Mouse (Mus musculus) limb, embryonic 11.5 days (tissue): Measurements from ENCODE around the gene Olfr1423. TPM values are rescaled to one million over a fixed set of nuclear protein-coding genes. Genes with fewer than 3 reads are reported as not detected.
A peak's percentile ranks its signal among the peaks of the same experiment; 100 is the strongest.

ENCODE experiments used
- ATAC-seq: fragments of 200-750 bp; cut with Nextera tagmentation; 2 replicates; pipeline ENCODE4 v1.8.0; 2017; ENCODE audit warnings: low read depth; ENCODE audit not compliant: insufficient number of reproducible peaks, low FRiP score, low TSS enrichment
- DNase-seq: peaks from one replicate; pipeline ENCODE4 v3.0.0-alpha.2; 2015; ENCODE audit warnings: low spot score
- H3K27ac ChIP-seq: fragments of 300-500 bp; sonication (generic); replicated peaks from 2 replicates; pipeline ENCODE4 v1.5.1; 2014; ENCODE audit warnings: low read depth, mild to moderate bottlenecking, low read length
- H3K27me3 ChIP-seq: fragments of 300-500 bp; sonication (generic); 2 replicates; pipeline ENCODE4 v1.6.1; 2014; ENCODE audit warnings: mild to moderate bottlenecking, low read length, mixed read lengths; ENCODE audit not compliant: control insufficient read depth, insufficient read depth
- H3K36me3 ChIP-seq: fragments of 300-500 bp; sonication (generic); 2 replicates; pipeline ENCODE4 v1.6.1; 2014; ENCODE audit warnings: mild to moderate bottlenecking, low read length, moderate library complexity, mixed read lengths; ENCODE audit not compliant: control insufficient read depth, insufficient read depth
- H3K4me1 ChIP-seq: fragments of 300-500 bp; sonication (generic); 2 replicates; pipeline ENCODE4 v1.6.1; 2014; ENCODE audit warnings: low read length, mixed read lengths; ENCODE audit not compliant: control insufficient read depth, insufficient read depth
- H3K4me2 ChIP-seq: fragments of 300-500 bp; sonication (generic); 2 replicates; pipeline ENCODE4 v1.6.1; 2014; ENCODE audit warnings: low read depth, mild to moderate bottlenecking, moderate library complexity; ENCODE audit not compliant: severe bottlenecking
- H3K4me3 ChIP-seq: fragments of 300-500 bp; sonication (generic); 2 replicates; pipeline ENCODE4 v1.5.1; 2014; ENCODE audit warnings: low read depth, low read length
- H3K9ac ChIP-seq: fragments of 300-500 bp; sonication (generic); 2 replicates; pipeline ENCODE4 v1.6.1; 2014; ENCODE audit warnings: mild to moderate bottlenecking, low read length
- H3K9me3 ChIP-seq: fragments of 300-500 bp; sonication (generic); 2 replicates; pipeline ENCODE4 v1.6.1; 2016; ENCODE audit warnings: low read length; ENCODE audit not compliant: control insufficient read depth
- WGBS: fragments of 180-500 bp; shearing (Covaris S2); extraction: QIAGEN DNeasy Blood & Tissue Kit; methylation state at CpG from one replicate; pipeline ENCODE4 v1.1.7; 2014; 5-methylcytosine and 5-hydroxymethylcytosine counted together
- polyA plus RNA-seq: library from polyadenylated mRNA; unstranded; fragments of >200 nt; fragmentation: Nextera tagmentation; extraction: Ambion mirVana; gene quantifications from 2 replicates; pipeline ENCODE4 v1.2.1, GENCODE M21; 2014

Olfr1423 gene
- polyA plus RNA-seq, 1 experiment from 2014 or later, result not detected

DNA sequence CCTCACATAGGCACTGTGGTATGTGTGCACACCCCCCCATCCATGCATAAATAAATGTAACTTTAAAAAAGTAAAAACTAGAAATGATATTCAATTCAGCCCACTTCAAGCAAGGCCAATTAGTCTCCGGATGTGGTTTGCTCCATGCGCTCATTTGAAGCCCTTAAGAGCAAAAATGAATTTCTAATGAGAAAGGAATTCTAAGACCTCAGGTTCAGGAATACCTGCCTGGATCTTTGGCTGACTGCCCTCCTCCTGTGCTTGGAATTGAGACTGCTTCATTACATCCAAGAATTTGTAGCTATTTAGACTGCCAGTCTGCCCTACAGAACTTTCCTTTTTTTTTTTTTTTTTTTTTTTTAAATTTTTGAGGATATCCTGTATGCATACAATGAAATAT lies 37.5 kb downstream of the Olfr1423 start:
- Histone ChIP-seq H3K4me3 (no peak overlapping the region), H3K9ac (no peak overlapping the region), H3K4me1 (no peaks in the 10 kb centered on the region), H3K27ac (no peak overlapping the region), H3K36me3 (no peaks in the 10 kb centered on the region), H3K27me3 (no peaks in the 10 kb centered on the region), H3K4me2 (no peak overlapping the region), H3K9me3 (no peaks in the 10 kb centered on the region)
- 91% methylated on average over 2 of the region's 2 CpGs for WGBS
- DNase-seq (no peak), ATAC-seq (no peak)

DNA sequence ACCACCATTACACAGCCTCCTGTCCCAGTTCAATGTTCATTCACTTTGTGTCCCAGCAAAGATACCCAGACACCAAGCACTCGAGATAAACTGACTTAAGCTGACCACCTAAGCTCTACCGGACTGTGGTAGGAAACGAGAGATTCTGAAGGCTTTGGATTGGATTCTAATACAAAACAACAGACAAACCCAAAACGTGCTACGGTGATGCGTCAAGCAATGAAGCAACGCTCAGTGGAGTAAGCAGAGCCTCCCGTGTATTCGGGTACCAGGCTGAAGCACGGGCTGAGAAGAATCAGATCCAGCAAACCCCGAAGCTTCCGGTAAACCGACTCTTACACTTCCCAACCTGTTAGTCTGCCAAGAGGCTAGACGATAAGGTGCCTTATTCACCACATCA lies 38.3 kb downstream of the Olfr1423 start:
- no peak overlapping the region for H3K27ac ChIP-seq
- 44% methylated on average over 14 of the region's 14 CpGs for WGBS
- H3K4me1 ChIP-seq, result no peaks in the 10 kb centered on the region
- H3K4me2 ChIP-seq, result peak overlapping the region; percentile 30; the same call in 1 of the 2 replicates
- no peak for ATAC-seq
- no peaks in the 10 kb centered on the region for H3K9me3 ChIP-seq
- no peak overlapping the region for H3K4me3 ChIP-seq
- H3K9ac ChIP-seq, result no peak overlapping the region
- H3K27me3 ChIP-seq, result no peaks in the 10 kb centered on the region
- no peak for DNase-seq
- H3K36me3 ChIP-seq, result no peaks in the 10 kb centered on the region

DNA sequence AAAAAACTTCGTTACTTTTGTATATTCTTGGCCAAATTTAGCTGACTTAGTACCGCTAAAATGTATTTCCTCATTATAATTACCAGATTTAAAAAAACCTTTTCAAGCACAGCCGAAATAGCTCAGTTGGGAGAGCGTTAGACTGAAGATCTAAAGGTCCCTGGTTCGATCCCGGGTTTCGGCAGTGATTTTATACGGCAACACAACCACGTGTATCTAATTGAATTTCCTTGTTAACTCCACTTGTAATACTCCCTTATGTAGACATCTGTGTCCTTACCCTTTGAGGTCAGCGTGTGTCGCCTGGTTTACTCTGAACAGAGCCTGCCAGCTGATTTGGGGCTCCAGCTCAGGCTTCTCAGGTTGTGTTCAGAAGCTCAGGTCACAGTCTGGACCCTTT lies 39.0 kb downstream of the Olfr1423 start:
- Histone ChIP-seq H3K4me1 (no peaks in the 10 kb centered on the region), H3K4me2 (peak overlapping the region; percentile 30; the same call in 1 of the 2 replicates), H3K4me3 (no peak overlapping the region), H3K9me3 (no peaks in the 10 kb centered on the region), H3K27ac (no peak overlapping the region), H3K36me3 (no peaks in the 10 kb centered on the region), H3K27me3 (no peaks in the 10 kb centered on the region), H3K9ac (no peak overlapping the region)
- 2% methylated on average over 11 of the region's 11 CpGs for WGBS
- peak; percentile 38; the same call in 1 of the 2 replicates for ATAC-seq
- peak; percentile 85 for DNase-seq

DNA sequence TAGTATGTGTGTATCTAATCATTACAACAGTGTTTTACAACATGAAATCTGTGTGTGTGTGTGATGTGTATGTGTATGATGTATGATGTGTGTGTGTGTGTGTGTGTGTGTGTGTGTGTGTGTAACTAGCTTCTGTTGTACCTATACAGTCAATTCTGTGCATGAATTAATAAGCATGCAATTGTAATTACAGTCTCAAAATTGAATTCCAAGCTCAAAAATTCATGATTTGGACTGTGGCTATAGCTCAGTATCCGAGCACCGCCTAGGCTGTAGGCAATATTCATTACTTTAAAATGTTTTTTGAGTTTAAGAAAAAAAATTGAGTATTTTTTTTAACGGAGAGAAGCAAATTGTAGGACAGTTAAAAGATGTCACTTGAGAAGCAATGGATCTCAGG lies 39.4 kb downstream of the Olfr1423 start:
- Histone ChIP-seq H3K27ac (no peak overlapping the region), H3K36me3 (no peaks in the 10 kb centered on the region), H3K4me2 (no peak overlapping the region), H3K4me1 (no peaks in the 10 kb centered on the region), H3K9ac (no peak overlapping the region), H3K27me3 (no peaks in the 10 kb centered on the region), H3K9me3 (no peaks in the 10 kb centered on the region), H3K4me3 (no peak overlapping the region)
- no peak for DNase-seq
- no peak for ATAC-seq
- 22% methylated on average over 3 of the region's 3 CpGs for WGBS

DNA sequence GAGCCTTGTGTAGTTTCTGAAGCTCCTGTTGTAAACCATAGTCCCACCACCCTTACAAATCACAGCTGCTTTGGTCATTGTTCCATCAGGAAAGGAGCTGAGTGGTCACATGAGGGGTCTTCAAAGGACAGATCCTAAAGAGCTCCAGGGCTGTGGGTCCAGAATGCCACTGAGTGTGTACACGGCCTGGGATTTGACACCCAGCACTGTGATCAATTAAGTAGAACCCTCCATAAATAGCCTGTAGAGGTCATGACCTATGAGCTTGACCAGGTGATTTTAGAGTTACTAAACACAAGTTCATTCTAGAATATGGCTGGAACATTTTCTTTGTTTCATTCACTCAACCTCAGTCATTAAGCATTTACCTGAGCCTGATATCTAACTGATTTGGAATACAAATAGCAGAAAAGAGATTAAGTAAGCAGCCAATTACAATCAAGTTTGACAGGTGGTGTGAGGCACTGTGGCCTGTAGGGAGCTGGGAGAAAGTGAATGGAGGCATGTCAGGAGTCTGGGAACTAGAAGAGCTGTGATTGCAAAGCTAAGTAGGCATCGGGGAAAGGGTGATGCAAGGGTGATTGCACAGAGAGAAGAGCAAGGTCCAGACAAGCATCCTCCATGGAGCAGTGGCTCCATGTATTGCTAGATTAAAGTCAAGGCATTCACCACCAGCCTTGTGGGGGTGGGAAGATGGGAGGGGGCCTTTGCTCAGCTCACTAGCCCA lies 45.2 kb downstream of the Olfr1423 start:
- no peak for ATAC-seq
- Histone ChIP-seq H3K27me3 (no peaks in the 10 kb centered on the region), H3K4me2 (no peak overlapping the region), H3K36me3 (peaks cover 7% of the 10 kb centered on the region), H3K27ac (no peak overlapping the region), H3K4me1 (no peaks in the 10 kb centered on the region), H3K9ac (no peak overlapping the region), H3K4me3 (no peak overlapping the region), H3K9me3 (no peaks in the 10 kb centered on the region)
- WGBS, result 50% methylated on average over 2 of the region's 2 CpGs
- no peak for DNase-seq

DNA sequence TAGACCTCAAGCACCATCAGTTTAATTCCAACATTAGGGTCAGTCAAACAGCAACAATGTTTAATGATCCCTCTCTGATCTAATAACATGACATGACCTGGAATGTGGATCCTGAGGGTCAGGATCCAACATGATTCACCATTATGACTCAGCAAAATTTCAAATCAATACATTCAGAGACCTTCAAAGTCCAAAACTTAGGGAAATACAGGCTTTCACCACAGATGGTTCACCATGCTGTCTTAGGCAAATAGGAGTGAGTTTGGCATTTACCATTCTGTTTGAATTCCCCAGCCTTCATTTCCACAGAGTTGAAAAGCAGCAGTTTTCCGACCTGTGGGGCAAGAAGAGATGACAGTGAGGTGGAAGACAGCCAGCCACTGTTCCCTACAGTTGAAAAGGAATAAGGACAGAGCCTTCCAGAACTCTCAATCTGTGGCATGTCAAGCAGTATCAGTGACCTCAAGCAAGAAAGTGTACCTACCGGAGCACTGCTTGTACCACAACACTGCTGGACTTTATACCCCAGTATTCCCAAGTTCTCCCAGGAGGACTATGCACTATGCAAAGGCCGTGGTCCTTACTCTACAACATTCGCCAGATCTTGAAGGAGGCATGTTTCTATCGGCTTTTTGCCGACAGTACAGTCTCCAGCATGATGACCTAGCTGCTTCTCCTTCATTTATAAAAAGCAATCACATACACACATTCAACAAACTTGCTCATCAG lies 46.2 kb downstream of the Olfr1423 start:
- no peak overlapping the region for H3K9ac ChIP-seq
- H3K36me3 ChIP-seq, result peaks cover 9% of the 10 kb centered on the region
- H3K4me3 ChIP-seq, result no peak overlapping the region
- no peak overlapping the region for H3K27ac ChIP-seq
- DNase-seq (no peak), ATAC-seq (no peak)
- no peaks in the 10 kb centered on the region for H3K27me3 ChIP-seq
- no peaks in the 10 kb centered on the region for H3K9me3 ChIP-seq
- H3K4me2 ChIP-seq, result no peak overlapping the region
- WGBS, result 89% methylated on average over 6 of the region's 6 CpGs
- H3K4me1 ChIP-seq, result no peaks in the 10 kb centered on the region

DNA sequence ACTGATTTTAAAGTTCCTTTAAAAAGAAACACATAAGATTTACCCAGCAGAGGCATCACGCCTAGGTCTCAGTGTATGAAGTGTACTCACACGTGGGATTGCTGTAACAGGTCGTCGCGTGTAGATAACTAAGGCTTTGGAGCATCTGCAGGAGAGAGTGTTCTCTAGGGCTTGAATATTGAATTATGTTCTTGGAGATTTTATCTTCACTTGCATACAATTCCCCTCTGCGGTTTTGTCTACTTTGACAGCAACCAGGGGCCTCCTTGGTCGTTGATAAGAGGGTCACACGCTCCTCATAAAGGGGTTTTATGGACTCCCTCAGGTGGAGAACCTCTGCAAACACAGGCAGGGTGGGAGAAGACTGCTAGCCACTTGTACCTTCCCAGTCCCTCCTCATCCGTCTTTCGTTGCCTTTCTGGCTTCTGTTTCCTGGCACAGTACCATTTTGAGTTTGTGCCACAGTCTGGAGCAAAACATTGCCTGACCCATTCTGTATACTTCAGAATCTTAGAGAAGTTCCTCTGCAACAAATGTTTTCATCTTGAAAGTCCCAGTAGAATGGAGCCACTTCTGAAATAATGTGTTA lies 48.6 kb downstream of the Olfr1423 start:
- Histone ChIP-seq H3K4me3 (no peak overlapping the region), H3K9ac (no peak overlapping the region), H3K27ac (no peak overlapping the region), H3K36me3 (peaks cover 10% of the 10 kb centered on the region), H3K27me3 (no peaks in the 10 kb centered on the region), H3K4me1 (no peaks in the 10 kb centered on the region), H3K4me2 (no peak overlapping the region), H3K9me3 (no peaks in the 10 kb centered on the region)
- DNase-seq (no peak), ATAC-seq (no peak)
- whole genome bisulfite sequencing, result 92% methylated on average over 10 of the region's 10 CpGs

DNA sequence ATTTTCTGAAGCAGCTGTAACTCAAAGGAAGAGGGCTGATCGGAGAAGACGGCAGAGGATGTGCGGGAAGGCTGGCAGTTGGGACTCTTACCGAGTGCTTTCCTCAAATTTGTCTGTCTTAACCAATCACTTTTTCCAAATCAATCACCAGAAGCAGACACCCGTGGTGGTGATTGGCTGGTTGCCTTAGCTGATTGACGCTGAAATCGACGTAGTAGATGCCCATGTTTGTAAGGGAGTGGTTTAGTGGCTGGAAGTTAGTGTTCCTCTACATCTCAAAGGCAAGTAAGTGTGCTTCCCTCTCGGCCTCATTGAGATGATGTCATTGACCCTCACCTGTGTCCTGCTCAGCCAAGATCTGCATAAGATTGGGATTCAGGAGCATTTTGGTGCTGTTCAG lies 49.1 kb downstream of the Olfr1423 start:
- Histone ChIP-seq H3K27ac (no peak overlapping the region), H3K4me1 (no peaks in the 10 kb centered on the region), H3K9ac (no peak overlapping the region), H3K4me3 (no peak overlapping the region), H3K27me3 (no peaks in the 10 kb centered on the region), H3K36me3 (peaks cover 11% of the 10 kb centered on the region), H3K9me3 (no peaks in the 10 kb centered on the region), H3K4me2 (no peak overlapping the region)
- WGBS, result 95% methylated on average over 9 of the region's 9 CpGs
- ATAC-seq, result no peak
- DNase-seq, result no peak
